Mouse (Mus musculus) midbrain, embryonic 10.5 days (tissue): ENCODE measurements around the gene Ifitm3. TPM values are rescaled to one million over a fixed set of nuclear protein-coding genes. Genes with fewer than 3 reads are reported as not detected.
A peak's percentile ranks its signal among the peaks of the same experiment; 100 is the strongest.

ENCODE experiments used
- DNase-seq: peaks from one replicate; pipeline ENCODE4 v3.0.0-alpha.2; 2017; ENCODE audit warnings: low spot score
- H3K27ac ChIP-seq: fragments of 300-500 bp; sonication (generic); replicated peaks from 2 replicates; pipeline ENCODE4 v1.5.1; 2016; ENCODE audit warnings: mild to moderate bottlenecking
- H3K27me3 ChIP-seq: fragments of 300-500 bp; sonication (generic); 2 replicates; pipeline ENCODE4 v1.6.1; 2016; ENCODE audit warnings: low read depth, mild to moderate bottlenecking; ENCODE audit not compliant: poor library complexity, severe bottlenecking
- H3K36me3 ChIP-seq: fragments of 300-500 bp; sonication (generic); 2 replicates; pipeline ENCODE4 v1.6.1; 2016; ENCODE audit warnings: mild to moderate bottlenecking, moderate library complexity
- H3K4me1 ChIP-seq: fragments of 300-500 bp; sonication (generic); 2 replicates; pipeline ENCODE4 v1.6.1; 2016
- H3K4me3 ChIP-seq: fragments of 300-500 bp; sonication (generic); 2 replicates; pipeline ENCODE4 v1.5.1; 2016; ENCODE audit warnings: mild to moderate bottlenecking, moderate library complexity
- H3K9me3 ChIP-seq: fragments of 300-500 bp; sonication (generic); replicated peaks from 2 replicates; pipeline ENCODE4 v1.6.1; 2016; ENCODE audit warnings: mild to moderate bottlenecking
- WGBS: fragments of 180-500 bp; shearing (Covaris S2); methylation state at CpG from one replicate; pipeline ENCODE4 v1.1.7; 2016; 5-methylcytosine and 5-hydroxymethylcytosine counted together
- polyA plus RNA-seq: library from polyadenylated mRNA; unstranded; fragments of >200 nt; fragmentation: Nextera tagmentation; extraction: Ambion mirVana; gene quantifications from 2 replicates; pipeline ENCODE4 v1.2.1, GENCODE M21; 2016

Ifitm3 gene
- polyA plus RNA-seq, 1 experiment from 2014 or later = 13.7 TPM

DNA sequence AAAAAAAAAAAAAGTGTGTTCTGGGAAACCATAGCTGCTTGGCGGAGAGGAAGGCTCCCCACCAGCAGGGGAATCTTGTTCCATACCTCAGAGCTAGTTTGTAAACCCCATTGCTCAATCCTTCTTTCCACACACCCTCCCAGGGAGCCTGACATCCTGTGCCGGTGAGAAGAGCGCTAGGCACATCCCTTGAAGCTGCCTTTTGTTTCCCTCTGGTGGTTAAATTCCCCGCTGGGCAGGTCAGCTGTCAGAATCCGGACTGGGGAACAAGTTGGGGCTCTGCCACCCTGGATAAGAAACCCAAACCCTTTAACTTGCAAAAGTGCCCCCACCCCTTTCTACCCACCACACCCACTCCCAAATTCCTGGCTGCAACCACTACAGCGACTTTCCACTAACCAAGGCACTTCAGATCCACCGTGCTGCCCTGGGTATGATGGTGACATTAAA is 2.2 kb downstream of the Ifitm3 start:
- peaks cover 13% of the 10 kb centered on the region for H3K27me3 ChIP-seq
- peak overlapping the region; percentile 59; the same call in 1 of the 2 replicates for H3K27ac ChIP-seq
- no peaks in the 10 kb centered on the region for H3K36me3 ChIP-seq
- H3K4me1 ChIP-seq = peaks cover 27% of the 10 kb centered on the region
- peak overlapping the region; percentile 43 for H3K4me3 ChIP-seq
- peak; percentile 28 for DNase-seq
- H3K9me3 ChIP-seq = no peaks in the 10 kb centered on the region
- WGBS = 5% methylated on average over 7 of the region's 7 CpGs

DNA sequence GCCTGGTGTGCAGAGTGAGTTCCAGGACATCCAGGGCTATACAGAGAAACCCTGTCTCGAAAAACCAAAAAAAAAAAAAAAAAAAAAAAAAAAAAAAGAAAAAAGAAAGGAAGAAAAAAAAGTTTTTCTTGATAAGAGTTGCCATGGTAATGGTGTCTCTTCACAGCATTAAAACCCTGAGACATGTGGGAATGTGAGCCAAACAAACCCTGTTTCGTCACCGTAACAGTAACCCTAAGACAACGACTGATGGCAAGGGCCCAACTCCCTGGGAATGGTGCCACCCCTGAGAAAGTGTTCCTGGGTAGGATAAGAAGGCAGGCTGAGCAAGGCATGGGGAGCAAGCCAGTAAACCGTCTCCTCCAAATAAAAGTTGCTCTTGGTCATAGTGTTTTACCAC is 3.7 kb downstream of the Ifitm3 start:
- no peaks in the 10 kb centered on the region for H3K9me3 ChIP-seq
- 88% methylated on average over 5 of the region's 5 CpGs for WGBS
- no peak for DNase-seq
- peaks cover 13% of the 10 kb centered on the region for H3K27me3 ChIP-seq
- H3K4me3 ChIP-seq = no peak overlapping the region
- no peak overlapping the region for H3K27ac ChIP-seq
- H3K4me1 ChIP-seq = peaks cover 27% of the 10 kb centered on the region
- H3K36me3 ChIP-seq = no peaks in the 10 kb centered on the region

DNA sequence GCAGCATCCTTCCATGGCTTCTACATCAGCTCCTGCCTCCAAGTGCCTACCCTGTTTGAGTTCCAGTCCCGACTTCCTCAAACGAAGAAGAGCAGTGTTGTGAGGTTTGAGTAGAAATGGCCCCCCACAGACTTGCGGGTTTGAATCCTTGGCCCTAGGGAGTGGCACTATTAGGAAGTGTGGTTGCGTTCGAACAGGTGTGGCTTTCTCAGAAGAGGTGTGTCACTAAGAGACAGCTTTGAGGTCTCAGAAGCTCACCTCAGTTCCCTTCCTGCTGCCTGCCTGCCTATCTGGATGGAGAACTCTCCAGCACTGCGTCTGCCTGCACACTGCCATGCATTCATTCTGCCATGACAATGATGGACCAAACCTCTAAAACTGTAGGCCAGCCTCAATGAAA is 4.1 kb downstream of the Ifitm3 start:
- Histone ChIP-seq H3K4me3 (no peak overlapping the region), H3K36me3 (no peaks in the 10 kb centered on the region), H3K27ac (no peak overlapping the region), H3K27me3 (peaks cover 13% of the 10 kb centered on the region), H3K9me3 (no peaks in the 10 kb centered on the region), H3K4me1 (peaks cover 27% of the 10 kb centered on the region)
- no peak for DNase-seq
- 91% methylated on average over 6 of the region's 6 CpGs for WGBS

- Histone ChIP-seq H3K9me3 (no peaks in the 10 kb centered on the region), H3K4me3 (no peak overlapping the region), H3K27me3 (peaks cover 9% of the 10 kb centered on the region), H3K36me3 (no peaks in the 10 kb centered on the region), H3K4me1 (peaks cover 3% of the 10 kb centered on the region), H3K27ac (no peak overlapping the region)
- DNase-seq = no peak
- 88% methylated on average over 5 of the region's 5 CpGs for WGBS
Measured at GRCm38 (mm10) chr7:141003248-141004010, 7.1 kb downstream of the Ifitm3 start.

GRCm38 (mm10) chr7:141000881-141001708 is 9.5 kb downstream of the Ifitm3 start:
- Histone ChIP-seq H3K27ac (no peak overlapping the region), H3K9me3 (no peaks in the 10 kb centered on the region), H3K4me3 (no peak overlapping the region), H3K36me3 (no peaks in the 10 kb centered on the region), H3K4me1 (no peaks in the 10 kb centered on the region), H3K27me3 (no peaks in the 10 kb centered on the region)
- 79% methylated on average over 15 of the region's 15 CpGs for WGBS
- DNase-seq = no peak

DNA sequence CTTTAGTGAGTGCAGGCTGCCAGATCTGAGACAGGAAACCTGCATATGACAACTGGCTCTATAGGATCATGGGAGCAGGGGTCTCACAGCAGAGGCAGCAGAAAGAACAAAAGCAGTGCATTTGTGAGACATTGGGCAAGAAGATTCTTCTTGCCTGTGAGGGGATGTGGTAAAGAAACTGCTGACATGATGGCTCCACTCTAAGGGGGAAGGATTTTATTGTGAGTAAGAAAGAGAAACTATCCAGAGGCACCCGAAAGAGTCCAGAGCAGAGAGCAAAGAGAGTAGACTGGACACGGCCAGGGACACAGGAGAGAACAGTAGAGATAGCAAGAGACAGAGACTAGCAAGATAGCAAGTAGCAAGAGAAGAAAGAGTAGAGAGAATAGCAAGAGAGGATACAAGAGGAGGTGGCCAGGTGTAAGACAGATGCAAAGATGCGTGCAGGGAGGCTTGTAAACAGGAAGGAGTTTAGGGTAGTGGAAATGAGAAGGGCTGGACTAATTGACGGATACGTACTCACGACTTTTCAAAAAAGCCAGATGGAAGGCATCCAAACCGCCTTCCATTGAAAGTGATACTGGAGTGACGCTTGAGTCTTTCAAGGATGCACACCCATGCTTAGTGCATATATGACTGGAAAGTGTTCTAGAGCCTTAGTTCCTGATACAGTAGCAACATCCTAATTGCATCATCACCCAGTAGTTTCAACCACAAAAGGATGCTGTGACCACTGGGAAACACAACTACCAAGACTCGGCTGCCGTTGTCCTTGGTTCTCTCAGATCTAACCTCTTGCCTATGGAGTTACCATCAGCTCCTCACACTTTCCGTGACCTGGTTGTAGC is 11.5 kb downstream of the Ifitm3 start:
- no peaks in the 10 kb centered on the region for H3K9me3 ChIP-seq
- H3K36me3 ChIP-seq = no peaks in the 10 kb centered on the region
- no peaks in the 10 kb centered on the region for H3K4me1 ChIP-seq
- H3K27me3 ChIP-seq = no peaks in the 10 kb centered on the region
- WGBS = 94% methylated on average over 11 of the region's 11 CpGs
- DNase-seq = no peak
- no peak overlapping the region for H3K27ac ChIP-seq
- no peak overlapping the region for H3K4me3 ChIP-seq

GRCm38 (mm10) chr7:140997817-140998216 is 12.8 kb downstream of the Ifitm3 start:
- Histone ChIP-seq H3K9me3 (no peaks in the 10 kb centered on the region), H3K36me3 (no peaks in the 10 kb centered on the region), H3K27me3 (no peaks in the 10 kb centered on the region), H3K27ac (no peak overlapping the region), H3K4me3 (no peak overlapping the region), H3K4me1 (no peaks in the 10 kb centered on the region)
- WGBS = 60% methylated on average over 1 of the region's 1 CpGs
- DNase-seq = no peak

DNA sequence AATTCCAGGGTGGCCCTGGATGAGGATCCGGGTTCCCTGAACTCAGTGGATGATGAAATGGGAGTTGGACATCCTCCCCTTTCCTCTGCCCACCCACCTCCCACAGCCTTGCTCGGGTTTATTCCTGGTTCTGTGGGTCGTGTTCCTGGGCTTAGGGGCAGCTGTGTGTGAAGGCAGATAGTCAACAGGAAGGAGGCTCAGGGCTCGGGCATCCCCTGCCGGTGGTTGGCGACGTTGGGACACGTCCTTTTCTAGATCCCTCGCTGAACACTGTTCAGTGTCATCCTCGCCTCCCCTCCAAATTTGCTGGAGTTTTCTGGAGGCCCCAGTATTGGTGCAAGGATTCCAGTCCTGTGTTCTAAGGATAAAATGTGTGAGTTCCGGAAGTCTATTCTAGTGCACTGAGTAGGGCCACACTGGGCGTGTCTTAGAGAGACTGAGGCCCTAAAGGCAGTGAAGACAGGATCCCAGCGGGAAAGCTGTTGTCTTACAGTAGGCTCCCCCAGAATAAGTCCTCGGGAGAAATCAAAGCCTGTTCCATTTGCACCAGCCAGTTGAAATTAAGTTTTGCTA is 19.4 kb downstream of the Ifitm3 start:
- Histone ChIP-seq H3K27ac (no peak overlapping the region), H3K27me3 (no peaks in the 10 kb centered on the region), H3K4me1 (peaks cover 11% of the 10 kb centered on the region), H3K4me3 (no peak overlapping the region), H3K36me3 (no peaks in the 10 kb centered on the region), H3K9me3 (no peaks in the 10 kb centered on the region)
- WGBS = 89% methylated on average over 14 of the region's 14 CpGs
- no peak for DNase-seq

GRCm38 (mm10) chr7:140990622-140991021 is 19.9 kb downstream of the Ifitm3 start:
- Histone ChIP-seq H3K9me3 (0 out of 2 replicates have a peak, but pooled peaks cover 2% of the 10 kb centered on the region), H3K4me1 (peaks cover 11% of the 10 kb centered on the region), H3K4me3 (no peak overlapping the region), H3K27ac (no peak overlapping the region), H3K27me3 (no peaks in the 10 kb centered on the region), H3K36me3 (no peaks in the 10 kb centered on the region)
- no peak for DNase-seq
- 78% methylated on average over 5 of the region's 5 CpGs for WGBS

GRCm38 (mm10) chr7:140990185-140990584 is 20.4 kb downstream of the Ifitm3 start:
- WGBS = 75% methylated on average over 6 of the region's 6 CpGs
- Histone ChIP-seq H3K27ac (no peak overlapping the region), H3K36me3 (no peaks in the 10 kb centered on the region), H3K9me3 (0 out of 2 replicates have a peak, but pooled peaks cover 3% of the 10 kb centered on the region), H3K4me3 (no peak overlapping the region), H3K27me3 (no peaks in the 10 kb centered on the region), H3K4me1 (peaks cover 11% of the 10 kb centered on the region)
- DNase-seq = no peak

- 72% methylated on average over 4 of the region's 4 CpGs for WGBS
- Histone ChIP-seq H3K36me3 (no peaks in the 10 kb centered on the region), H3K27me3 (no peaks in the 10 kb centered on the region), H3K27ac (0 out of 2 replicates have a peak overlapping the region, but pooled peaks have one; percentile 28), H3K4me1 (peaks cover 11% of the 10 kb centered on the region), H3K4me3 (no peak overlapping the region), H3K9me3 (0 out of 2 replicates have a peak, but pooled peaks cover 3% of the 10 kb centered on the region)
- DNase-seq = no peak
Measured at GRCm38 (mm10) chr7:140989022-140989421, 21.5 kb downstream of the Ifitm3 start.
